7 mouse cellular contexts compared by ENCODE assay signal in the genomic region with DNA sequence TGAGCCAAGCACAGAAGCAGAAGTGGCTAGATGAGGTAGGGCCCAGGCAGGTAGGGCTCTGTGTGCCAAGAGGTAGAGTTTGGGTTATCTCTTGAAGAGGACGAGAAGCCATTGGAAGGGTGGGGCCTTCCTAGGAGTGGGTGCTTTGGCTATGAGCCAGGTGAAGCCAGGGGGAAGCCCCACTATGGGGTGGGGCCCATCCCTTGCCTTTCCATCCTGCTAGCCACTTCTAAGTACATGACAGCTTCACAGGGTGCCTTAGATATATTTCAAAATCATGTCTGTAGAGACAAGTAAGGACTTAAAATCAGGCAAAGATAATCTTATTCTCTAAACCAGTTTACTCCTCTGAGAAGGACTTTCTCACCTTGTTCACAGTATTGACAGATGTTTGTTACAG.
"Had no signal": no experiment of that assay in that cellular context is flagged by ENCODE, and none has a peak within 500 bp of the region (broad histone marks: within the 10 kb centered on the region; RNA-seq: fewer than 3 reads in every experiment).

No protein-coding gene starts in this region.

- DNase-seq: kidney, adult 8-10 months; kidney, postnatal 25 days; lung, adult 2 months; lung, postnatal 4 days; right cerebral cortex, postnatal 25 days had no signal

- ATAC-seq: lung, postnatal 0 days; midbrain, embryonic 15.5 days had no signal
